Mouse (Mus musculus) v-Abl transformed pro-B cells (cell line): Measurements from ENCODE around the gene Rpl23.

ENCODE experiments used
- in situ Hi-C, 2 experiments: fragments of 400-800 bp; cut with MboI; formaldehyde crosslinking; loops; one replicate each; pipeline ENCODE4 v1.15.1; 2025; ENCODE audit not compliant: unreplicated experiment in 2 of 2

Gene Rpl23

DNA sequence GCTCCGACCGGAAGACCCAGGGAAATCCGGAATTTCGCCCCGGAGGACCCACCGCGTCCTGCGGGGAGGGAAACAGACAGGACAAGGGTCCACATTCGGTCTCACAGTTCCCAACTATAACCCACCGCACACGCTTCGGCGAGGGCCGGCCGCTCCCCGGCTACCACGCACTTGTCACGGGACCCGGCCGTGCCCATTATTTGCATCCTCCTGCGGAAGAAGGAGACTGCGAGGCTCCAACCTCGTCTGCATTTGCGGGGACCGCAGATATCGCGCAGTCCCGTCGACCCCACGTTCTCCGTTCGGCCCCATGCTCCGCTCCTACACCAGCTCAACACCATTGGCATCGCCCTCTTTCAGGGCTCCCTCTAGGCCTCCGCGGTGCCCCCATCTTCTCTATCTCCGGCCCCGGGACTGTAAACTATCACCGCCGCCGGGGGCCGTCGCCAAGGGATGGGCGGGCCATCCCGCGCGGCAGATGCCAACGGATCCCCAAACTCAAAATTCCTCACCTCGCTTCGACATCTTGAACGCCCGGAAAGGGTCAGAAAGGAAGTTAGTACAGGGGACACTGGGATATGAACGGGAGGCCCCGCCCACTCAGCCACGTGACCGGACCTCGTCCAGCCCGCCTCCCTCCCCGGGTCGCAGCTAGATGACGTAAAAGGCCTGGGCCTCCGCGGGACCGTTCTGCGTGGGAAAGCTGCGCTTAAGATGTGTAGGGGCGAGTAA is at the start of gene Rpl23:
Rpl23 (minus strand) TSS at position 606 of the 732 bp plus-strand sequence.
- in situ Hi-C loops: loop anchor here in 1 of 2 experiments (25.0 kb wide), 1 partner anchor 805 kb away; the partner anchor contains the start of genes Lrrc3c and Ormdl3

DNA sequence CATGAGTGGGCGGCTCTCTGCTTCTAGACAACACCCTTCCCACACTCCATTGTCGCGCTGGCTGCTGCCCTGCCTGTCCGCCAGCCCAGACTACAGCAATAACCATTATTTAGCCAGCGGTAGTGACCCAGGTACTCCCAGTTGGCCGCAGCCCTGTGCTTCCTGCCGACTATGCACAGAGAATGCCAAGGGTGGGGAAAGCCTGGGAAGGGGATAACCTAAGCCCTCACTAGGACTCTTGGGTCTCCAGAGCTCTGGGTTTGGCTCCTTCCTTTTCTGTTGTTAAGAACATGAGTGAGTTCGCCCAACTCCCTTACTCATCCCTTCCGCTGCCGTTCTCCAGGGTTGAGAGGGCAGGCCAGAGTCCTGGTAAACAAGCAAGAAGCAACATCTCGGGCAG is 49.8 kb upstream of the Rpl23 start:
- in situ Hi-C loops: no loop called here

DNA sequence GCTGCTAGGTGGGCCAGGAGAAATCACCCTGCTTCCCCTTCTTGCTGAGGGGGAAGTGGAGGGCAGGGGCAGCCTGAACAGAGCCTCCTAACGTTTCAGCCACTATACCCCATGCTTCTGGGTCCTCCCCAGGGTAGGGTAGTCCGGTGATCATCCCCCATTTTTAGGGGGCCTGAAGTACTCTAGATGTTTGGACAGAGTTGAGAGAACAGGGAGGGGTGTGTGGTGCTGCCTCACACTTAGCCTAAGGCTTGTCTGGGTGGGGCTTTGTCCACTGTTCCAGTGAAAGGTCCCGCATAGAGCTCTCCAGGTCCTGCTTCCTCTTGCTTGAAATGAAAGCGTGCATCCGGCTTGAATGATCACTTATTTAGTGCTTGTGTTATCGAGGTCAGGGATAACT is 48.3 kb upstream of the Rpl23 start:
- in situ Hi-C loops: no loop called here

DNA sequence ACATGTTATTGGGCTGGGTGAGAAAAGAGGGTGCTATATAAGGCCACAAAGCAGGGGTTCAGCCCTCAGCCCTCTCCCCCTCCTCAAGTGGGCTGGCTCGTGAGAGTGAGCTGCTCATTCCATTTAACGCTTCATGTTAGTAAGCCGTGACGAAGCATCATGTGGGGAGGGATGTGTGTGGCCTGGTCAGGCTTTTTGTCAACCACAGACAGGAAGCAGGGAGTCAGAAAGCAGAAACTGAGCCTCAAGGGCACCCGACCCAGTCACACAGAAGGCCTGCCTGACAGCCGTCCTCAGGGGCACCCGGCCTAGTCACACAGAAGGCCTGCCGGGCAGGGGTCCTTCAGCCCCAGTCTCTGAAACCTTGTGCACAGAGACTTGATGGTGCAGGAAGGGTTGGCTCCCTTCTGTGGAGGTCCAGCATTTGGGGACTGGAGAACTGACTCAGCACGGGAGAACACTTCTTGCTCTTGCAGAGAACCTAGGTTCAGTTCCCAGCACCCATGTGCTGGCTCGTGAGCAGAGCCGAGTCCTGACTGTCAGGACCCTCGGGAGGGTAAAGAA is 47.8 kb upstream of the Rpl23 start:
- in situ Hi-C loops: no loop called here

DNA sequence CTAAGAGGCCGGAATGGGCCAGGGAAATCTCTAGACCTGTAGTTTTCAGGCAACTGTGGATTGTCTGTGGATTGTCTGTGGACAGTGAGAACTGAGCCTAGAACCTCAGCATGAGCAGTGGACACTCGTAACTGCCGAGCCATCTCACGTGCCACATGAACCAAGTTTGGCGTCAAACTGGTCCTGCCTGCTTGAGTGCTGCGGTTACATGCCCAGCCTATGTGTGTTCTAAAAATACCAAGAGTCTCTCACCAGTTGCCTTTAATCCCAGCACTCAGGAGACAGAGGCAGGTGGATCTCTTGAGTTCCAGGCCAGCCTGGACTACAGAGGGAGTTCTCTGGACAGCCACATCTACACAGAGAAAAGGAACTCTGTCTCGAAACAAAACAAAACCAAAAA is 47.1 kb upstream of the Rpl23 start:
- in situ Hi-C loops: no loop called here

DNA sequence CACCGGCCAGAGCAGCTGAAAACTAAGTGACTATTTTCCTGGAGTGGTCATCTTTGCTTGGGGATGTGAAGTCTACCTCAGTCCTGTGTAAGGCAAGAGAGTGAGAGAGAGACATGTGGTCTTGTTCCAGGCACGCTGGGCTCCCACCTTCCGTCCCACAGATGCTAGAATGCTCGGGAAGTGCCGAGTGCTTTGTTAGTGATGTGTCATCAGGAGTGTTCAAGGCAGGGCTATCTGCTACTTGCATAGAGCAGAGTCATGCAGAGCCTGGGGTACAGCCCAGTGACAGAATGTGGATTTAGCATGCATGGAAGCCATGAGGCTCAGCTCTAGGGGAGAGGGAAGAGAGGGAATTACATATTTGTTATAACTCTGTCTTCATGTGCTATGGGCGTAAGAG is 45.4 kb upstream of the Rpl23 start:
- in situ Hi-C loops: no loop called here

DNA sequence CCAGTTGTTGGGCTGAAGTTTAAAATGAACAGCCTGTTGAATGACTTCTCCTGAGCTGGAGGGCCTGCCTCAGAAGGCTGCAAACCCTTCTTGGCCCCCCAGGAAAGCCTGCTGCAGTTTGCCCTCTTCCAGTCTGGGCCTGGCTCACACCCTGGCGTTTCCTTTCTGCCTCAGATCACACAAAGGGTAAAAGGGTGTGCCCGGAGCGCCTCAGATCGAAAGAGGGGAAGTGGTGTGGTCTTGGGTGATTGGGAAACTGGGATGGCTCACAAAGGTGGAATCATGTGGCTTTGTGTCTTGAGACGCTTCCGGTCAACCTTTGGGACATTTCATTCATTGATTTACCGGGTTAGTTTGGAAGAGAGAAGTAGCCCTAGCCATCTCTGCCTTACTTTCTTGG is 44.2 kb upstream of the Rpl23 start:
- in situ Hi-C loops: no loop called here

DNA sequence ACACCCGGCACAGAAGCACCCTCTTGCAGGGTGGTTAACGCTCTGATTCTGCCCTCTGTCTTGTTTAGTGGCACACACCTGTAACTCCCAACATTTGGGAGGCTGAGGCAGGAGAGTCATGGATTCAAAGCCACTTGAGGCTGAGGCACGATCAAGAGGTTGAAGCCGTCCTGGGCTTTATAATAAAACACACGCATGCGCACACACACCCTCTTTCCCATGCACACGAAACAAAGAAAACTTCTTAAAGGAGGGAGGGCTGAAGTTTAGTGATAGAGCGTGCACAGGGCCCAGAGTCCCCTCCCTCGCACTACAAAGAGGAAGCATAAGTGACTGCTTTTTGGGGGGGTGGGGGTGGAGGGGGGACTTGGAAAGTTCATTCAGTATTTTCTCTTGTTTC is 43.7 kb upstream of the Rpl23 start:
- in situ Hi-C loops: no loop called here

DNA sequence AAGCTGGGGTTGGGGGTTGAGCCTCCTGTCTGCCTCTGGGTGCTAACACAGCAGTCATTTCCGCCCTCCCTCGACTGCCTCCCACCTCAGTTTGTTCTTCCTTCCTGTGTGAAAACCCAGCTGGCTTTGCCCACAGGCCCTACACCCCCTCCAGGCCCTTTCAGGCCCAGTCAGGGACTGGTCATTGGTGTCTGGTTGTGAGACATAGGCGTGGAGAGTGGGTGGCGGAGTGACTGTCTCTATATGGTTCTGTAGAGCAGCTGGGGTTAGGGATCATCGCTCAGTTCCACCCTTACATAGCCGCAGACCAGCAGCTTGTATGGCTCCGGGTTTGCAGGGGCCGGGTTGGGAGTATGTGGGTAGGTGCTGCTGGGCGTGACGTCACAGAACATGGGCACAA is 43.1 kb upstream of the Rpl23 start:
- in situ Hi-C loops: no loop called here

DNA sequence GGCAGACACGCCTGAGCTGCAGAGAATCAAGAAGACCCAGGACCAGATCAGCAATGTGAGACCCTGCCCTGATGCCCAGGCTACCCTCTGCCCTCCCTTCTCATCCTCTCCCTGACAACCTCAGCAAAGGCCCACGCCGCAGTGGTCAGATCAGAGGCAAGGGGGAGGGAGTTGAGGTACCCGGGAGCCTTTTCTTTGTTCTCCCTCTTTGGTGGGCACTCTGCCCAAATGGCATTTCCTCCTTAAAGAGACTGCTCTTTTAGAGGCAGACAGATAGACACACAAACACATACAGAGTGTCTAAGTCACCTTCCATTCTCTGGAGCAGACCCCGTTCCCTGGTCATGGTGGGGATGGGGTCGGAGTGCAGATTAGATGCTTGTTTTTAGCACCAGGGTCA is 42.7 kb upstream of the Rpl23 start:
- in situ Hi-C loops: no loop called here

DNA sequence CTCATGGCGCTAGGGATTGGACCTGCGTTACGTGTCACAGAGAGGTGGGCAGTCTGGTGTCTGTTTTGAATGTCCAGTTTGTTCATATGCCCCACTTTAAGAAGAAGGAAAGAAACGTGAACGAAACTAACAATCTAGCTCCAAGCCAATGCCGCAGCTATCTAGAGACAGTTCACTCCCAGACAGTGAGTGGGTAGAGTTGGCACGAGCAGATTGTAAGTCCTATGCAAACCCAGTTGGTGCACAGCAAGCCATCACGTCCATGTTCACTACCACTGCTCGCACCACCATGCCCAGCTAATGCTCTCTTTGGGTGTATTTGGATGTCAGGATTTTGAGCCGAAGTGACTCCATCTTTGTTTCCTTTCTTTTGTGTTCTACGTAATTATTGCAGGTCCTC is 41.9 kb upstream of the Rpl23 start:
- in situ Hi-C loops: no loop called here

DNA sequence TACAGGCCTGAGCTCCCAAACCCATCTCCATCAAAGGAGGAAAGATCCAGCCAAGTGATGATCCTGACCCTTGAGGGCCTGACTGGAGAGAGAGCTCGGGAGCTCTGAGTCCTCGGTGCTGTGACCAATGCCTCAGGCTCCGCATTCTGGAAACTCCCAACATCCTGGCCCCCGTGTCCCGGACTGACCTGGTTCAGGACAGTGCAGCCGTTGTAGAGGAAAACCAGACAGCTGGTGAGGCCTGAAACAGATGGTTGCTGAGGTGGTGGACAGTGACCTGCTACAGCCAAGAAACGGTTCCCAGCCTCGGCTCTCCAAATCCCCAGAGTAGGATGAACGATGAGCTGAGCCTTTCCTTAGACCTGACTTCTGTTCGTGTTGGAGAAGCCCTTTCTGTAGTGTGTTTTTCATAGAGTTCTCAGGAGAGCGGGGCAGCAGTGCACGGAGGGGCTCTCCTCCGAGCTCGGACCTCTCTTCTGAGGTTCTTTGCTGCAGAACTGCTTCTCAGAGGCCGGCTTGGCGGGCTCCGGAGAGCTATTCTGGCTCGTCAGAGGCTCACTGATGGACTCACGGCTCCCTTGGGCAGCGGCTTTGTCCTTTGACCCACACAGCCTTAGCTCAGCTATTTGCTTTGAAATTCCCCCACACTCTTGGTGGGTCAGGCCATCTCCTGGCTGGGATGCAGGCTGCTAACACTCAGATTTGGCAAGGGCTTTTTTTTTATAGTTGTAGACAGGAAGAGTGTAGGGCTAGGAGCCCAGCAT is 40.8 kb upstream of the Rpl23 start:
- in situ Hi-C loops: no loop called here

DNA sequence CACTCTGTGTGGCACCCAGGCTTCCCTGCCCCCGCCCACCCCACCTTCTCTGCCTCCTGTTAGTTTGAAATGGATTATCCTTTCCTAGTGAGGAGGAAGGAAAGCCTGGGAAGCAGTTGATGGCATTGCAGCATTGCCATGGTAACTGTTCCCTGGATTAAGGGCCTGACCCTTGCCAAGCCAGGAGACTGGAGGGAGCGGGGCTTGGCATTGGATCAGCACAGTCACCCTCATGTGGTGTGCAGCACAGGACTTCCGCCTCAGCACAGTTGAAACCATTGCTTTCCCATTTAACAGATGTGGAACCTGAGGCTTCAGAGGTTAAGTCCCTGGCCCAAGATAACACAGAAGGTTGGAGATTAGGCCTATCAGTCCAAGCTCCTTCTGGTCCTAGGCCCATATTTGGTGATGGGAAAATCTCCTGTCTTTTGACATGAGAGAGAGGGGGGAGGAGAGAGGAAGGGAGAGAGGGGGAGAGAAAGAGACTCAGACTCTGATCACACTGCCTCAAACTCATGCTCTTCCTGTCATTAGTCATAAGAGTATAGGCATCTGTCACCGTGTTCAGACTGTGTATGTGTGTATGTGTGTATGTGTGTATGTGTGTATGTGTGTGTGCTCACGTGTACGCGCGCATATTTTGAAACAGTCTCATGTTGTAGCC is 39.3 kb upstream of the Rpl23 start:
- in situ Hi-C loops: no loop called here

DNA sequence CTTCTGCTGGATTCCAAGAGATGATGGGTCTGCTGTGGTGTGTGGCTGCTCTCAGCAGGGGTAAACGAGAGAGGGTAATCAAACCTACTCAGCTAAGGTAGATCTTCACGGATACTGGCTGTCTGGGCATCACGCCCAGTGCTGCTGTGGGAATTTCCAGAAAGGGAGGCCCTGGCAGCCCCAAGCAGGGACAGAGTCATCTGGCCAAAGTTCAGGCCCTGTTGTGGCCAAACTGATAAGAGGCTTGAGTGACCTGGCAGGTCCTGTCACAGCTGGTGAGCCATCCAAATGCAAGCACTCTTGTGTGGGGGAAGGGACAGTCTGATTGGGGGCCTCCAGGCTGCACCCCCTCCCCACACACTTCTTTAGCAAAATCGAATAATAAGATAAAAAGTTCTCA is 38.6 kb upstream of the Rpl23 start:
- in situ Hi-C loops: no loop called here

DNA sequence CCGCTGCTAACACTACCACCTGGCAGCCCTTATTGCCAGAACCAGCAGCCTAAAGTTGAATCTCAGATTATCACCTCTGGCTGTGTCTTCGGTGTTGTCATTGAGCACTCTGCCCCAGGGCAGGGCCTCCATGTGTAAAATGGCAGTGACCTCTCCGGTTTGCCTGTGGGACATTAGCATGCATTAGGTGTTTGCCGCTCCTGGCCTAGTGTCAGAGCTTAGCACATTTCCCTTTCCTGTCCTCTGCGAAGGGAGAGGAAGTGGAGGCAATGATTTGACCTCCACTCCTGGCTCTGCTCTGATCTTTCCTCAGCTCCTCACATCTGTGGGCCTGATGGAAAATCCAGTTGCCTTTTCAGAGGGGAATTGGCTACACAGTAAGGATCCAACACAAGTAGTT is 37.7 kb upstream of the Rpl23 start:
- in situ Hi-C loops: no loop called here

DNA sequence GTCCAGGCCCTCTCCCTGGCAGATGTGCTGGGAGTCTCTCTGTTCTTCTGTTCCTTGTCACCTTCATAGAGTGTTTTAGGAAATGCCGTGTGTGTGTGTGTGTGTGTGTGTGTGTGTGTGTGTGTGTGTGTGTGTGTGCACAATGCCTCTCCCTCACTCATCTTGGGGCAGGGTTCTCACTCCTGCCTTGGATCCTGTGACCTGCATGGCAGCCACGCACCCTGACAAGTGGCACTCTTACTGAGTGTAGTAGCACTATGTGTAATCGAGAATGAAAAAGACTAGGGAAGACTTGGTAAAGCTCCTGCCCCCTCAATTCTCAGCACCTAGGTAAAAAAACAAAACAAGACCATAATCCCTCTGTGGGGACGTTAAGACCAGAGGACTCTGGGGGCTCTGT is 36.9 kb upstream of the Rpl23 start:
- in situ Hi-C loops: no loop called here

DNA sequence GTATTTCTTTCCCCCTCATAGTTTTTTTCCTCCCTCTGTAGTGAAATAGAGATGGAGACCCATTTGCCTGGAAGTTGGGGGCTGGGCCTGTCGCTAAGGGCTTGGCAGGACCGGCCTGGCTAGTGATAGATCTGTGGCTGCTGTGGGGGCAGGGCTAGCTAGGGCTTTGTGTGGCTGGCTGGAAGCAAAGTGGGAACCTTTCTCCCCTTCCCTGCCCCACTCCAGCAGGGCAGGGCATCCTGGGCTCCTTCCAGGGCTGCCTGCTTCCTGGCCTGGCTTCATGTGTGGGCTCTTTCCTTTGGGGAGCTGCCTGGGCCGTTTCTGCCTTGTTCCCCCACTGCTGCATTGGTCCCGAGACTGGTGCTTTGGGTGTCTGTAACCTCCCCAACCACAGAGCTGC is 36.3 kb upstream of the Rpl23 start:
- in situ Hi-C loops: no loop called here

DNA sequence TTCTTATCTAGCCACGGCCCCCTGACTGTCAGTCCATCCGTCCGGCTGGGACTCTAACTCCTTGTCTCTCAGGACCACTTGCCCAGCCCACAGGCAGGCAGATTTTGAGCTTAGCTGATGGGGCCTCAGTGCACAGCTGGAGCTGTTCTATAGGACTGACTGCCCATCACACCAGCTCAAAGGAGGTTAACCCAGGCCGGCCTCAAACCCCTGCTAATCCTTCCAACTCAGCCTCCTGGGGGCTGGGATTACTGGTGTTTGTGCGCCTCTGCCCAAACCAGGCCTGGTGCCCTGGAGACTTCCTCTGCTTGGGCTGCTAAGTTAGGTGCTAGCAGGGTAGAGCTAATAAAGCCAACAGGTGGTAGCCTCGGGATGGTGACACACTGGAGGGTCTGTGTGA is 35.8 kb upstream of the Rpl23 start:
- in situ Hi-C loops: no loop called here

DNA sequence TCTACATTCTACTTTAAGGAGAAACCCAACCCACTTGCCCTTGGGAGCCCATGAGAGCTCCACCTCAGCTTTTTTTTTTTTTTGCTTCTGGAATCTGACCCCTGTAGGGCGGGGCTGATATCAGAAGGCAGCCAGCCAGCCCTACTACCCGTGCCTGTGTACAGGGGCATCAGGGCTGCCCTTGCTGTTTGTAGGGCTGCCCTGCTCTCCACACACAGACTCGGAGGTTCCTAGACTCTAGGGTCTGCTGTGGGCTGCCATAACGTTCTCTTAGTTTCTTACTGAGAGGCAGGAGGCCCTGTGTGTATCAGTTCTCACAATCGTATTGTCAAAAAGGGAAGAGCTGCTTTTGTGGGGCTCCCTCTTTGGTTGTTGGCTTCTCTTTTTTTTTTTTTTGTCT is 35.1 kb upstream of the Rpl23 start:
- in situ Hi-C loops: no loop called here

DNA sequence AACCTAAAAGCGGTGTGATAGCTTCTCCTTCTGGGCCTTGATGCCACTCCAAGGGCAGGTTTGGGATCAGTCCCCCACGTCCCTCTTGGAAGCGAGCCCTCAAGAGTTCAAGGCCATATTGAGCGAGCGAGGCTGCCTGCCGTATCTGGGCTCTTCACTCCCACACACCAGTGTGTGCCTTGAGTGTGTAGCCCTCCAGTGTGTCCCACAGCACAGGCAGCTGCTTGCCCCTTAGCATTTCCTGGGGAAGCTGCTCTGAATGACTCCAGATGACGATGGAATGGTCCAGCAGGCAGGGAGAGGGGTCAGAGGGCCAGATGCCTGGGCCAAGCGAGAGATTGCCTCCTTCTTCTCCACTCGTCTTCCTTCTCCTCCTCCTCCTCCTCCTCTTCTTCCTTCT is 34.7 kb upstream of the Rpl23 start:
- in situ Hi-C loops: no loop called here

DNA sequence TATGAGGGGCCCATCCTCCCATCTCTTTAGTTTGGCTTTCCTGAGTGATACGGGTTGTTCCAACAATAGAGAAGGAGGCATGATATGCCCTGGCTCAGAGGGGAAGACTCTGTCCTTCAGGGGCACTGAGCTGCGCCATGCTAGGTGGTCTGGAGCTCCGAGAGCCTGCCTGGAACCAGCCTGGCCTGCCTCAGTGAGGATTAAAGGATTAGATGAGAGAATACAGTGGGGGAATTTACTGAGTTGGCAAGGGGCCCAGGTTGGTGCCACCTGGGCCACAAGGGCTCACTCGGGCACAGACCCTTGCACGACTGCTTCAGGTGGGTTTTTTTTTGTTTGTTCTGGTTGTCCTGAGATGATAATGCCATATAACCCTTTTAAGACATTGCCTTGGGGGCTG is 33.9 kb upstream of the Rpl23 start:
- in situ Hi-C loops: no loop called here
